Mouse (Mus musculus) right cerebral cortex, postnatal 36 days (tissue): ENCODE measurements around the gene Pon1.

Source experiments
- DNase-seq, 2 experiments: peaks; one replicate each; pipeline ENCODE4 v3.0.0; 2022; ENCODE audit warnings: low spot score in 2 of 2, mixed read lengths in 1 of 2

The Pon1 gene

GRCm38 (mm10) chr6:5136046-5136445, 57.7 kb downstream of the Pon1 start:
- DNase-seq, result no peak

GRCm38 (mm10) chr6:5134986-5135385, 58.8 kb downstream of the Pon1 start:
- DNase-seq, result no peak

DNA sequence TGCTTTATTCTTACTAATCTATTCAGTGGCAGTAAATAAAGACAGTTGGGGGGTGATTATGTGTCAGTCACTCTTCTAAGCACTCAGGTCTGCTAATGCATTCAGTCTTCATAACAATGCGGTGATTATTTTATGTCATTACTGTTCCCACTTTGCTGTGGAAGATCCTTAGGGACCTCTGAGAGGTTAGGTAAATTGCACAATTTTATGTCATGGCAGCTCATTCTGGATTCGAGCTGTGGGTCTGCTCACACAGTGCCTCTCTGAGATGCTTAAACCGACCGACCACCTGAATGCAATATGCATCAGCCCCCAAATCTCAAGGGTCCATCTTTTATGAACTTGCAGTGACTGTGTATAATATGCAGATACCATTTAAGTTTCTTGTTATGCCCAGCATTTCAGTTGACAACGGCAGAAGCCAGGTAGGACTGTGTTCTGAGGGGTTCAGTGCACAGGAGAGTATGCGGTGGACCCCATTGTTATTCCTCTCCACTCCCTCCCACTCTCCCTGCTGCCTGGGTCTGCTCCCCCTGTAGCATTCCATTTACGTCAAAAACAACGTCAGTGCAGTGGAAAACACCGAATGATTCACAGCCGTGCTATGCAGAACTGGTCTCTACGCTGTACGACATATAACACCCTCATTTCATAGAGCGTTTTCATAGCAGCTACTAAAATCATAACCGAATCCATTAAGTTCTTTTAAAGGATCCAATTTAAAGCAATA, 64.2 kb downstream of the Pon1 start:
- DNase-seq, result no peak

DNA sequence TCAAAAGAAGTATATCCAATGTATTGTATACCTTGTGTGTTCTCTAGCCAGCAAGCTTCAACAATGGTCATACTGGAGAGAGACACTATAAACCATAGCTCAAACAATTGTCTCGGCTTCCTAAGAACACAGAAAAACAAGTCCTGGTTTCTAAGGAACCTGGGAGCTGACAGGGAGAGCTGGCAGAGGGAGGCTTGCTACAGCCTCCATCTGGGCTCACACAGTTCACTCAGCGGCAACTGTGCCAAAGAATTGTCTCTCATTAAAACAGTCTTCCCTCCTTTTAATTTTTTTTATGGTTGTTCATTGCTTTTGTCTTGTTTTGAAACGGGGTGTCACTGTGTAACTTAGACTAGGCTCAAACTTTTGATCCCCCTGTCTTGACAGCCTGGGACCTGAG, 73.5 kb downstream of the Pon1 start:
- DNase-seq, result no peak

GRCm38 (mm10) chr6:5119181-5119910, 74.4 kb downstream of the Pon1 start:
- no peak for DNase-seq
